Mouse (Mus musculus) telencephalon, adult 2 months (tissue): ENCODE measurements at regions not wholly inside any gene's neighbourhood (a gene's known extent, or its start where the extent isn't known, plus 50 kb on each side); places are given as distances from the start of the nearest gene placed in this dataset.
"Not testable (repeated sequence)": the region's sequence is repeated elsewhere in the genome, so short reads cannot be mapped to it uniquely, and the experiment has no call there.

Experiments
- DNase-seq: peaks from one replicate; pipeline ENCODE4 v3.0.0-alpha.2; 2011; ENCODE audit warnings: low read depth, low spot score

DNA sequence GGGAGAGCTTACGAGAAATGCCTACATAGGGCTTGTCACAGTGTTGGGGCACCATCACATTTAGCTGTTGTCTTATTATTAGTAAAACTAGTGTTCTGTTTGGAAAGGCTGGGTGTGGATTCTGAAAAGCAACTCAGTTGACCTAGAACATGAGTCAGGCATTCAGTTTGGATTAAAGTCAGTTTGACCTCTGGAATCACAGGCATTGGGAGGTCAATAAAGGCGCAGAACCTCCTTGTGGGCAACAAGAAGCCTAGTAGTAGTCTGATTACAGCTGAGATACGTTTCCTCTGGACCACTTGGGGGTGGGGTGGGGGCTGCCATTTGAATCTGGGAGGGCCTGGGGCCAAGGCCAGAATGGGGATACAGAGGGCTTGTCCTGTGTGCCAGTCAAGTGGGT is 52.1 kb upstream of the Map3k1 start:
- DNase-seq: no peak

GRCm38 (mm10) chr13:111862316-111862715 is 53.5 kb upstream of the Map3k1 start:
- DNase-seq: no peak

- no peak for DNase-seq
Measured at GRCm38 (mm10) chr13:111865956-111866355, 57.2 kb upstream of the Map3k1 start.

GRCm38 (mm10) chr13:111867261-111867660 is 58.5 kb upstream of the Map3k1 start:
- DNase-seq: no peak

DNA sequence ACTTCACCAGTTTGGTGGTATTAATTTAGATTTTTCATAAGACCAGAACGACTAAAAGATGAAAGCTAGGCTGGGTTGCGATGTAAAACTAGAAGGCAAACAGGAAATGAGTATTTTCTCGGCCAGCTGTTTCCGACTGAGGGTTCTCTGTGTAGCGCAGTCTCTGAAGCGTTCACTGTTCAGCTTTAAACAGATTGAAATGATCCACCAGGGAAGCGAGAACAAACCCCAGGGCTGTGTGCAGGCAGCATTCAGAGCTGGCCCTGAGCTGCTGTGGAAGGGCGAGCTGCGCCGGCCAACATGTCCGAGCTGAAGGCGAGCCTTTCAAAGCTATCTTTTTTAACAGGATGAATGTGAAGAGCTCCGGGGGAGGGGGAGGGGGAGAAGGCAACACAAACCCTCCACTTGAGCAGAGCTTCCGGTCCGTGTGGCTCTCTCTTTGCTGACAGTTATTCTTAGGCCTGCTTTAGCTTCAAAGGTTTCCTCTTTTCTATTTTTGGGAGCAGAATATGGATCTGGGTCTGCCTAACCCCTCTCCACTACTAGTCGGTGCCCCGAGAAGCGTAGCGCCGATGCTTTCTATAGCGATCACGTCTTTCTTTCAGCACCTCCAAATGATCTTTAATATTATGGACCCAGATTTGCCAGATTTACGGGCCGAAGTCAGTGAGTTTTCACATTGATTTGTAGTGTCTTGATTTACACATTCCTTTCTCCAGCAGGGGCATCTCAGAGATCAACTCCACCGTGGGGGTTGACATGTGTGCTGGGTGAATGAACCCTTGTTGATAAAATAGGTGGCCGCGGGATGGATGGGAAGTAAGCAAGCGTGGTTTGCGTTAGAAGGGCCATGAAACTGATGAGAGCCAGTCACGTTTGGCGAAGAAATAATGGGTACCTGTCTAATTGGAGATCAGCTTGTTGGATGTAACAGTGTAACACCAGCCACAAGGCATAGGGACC is 59.3 kb upstream of the Map3k1 start:
- peak; percentile 29 for DNase-seq

GRCm38 (mm10) chr13:111868947-111869346 is 60.2 kb upstream of the Map3k1 start:
- DNase-seq: no peak

- DNase-seq: peak; percentile 64
Measured at GRCm38 (mm10) chr13:111869771-111870437, 61.1 kb upstream of the Map3k1 start.

DNA sequence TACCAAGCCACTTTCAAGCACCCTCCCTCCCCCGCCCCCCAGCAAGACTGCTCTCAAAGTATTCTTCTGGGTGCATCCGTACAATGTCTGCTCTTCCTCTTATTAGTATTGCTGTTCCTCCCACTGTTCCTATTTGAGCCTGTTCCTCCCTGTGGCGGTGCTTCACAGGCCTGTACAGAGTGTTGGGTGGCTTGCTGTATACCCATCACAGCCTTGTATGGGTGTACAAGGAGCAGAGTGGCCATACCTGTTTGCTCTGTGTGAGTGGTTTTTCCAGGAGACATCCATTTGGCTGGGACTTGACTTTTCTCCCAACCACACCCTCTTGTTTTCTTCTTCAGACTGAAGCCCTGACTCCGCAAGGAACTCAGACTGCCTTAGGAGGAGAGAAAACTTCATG is 61.7 kb upstream of the Map3k1 start:
- DNase-seq: no peak

DNA sequence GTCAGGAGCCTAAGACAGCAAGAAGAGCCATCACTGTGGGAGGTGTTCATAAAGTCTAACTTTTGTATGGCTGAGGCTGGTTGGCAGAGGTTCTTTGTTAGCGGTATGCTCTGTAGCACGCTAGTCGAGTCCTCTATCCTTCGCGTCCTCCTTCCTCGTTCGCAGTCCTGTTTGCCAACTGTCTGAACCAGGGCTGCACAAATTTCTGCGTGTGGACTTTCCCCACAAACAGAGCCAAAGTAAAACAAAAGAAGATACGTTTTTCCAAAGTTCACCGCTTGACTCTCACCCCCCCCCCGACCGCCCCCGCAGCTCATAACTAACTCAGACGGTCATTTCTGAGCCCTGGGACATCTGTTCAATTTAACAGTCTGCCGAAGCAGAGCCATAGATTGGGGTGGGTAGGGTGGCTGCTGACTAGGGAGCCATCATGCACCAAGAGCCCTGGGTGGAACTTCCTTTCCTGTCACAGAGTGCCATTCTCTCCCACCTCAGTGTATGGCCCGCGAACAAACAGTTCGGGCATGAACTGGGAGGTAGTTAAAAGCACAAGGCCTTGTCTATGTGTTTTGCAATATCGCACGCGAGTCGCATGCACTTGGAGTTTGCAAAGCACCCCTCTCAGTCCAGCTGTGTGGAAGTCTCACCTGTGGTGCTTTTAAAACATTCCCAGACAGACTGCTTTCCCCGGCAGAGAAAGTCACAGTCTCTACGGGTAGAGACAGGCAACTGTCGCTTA is 63.0 kb upstream of the Map3k1 start:
- DNase-seq: no peak

- DNase-seq: no peak
Measured at GRCm38 (mm10) chr13:111874330-111874729, 65.5 kb upstream of the Map3k1 start.

DNA sequence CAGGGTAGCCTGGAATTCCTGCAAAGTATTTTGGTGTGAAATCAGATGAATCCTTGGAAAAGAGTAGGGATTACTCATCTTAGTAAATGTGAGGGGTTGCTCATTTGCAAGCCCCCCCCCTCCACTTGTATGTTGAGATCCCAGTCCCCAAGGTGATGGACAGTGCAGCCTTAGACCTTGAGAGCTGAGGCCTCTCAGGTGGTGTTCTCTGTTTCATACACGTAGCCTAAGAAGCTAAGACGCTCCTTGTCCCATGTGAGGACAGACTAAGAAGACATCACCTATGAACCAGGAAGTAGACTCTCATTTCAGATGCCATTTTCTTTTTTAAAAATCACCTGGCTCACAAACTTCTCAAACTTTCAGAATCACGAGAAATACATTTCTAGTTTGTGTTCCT is 67.6 kb upstream of the Map3k1 start:
- DNase-seq: no peak

GRCm38 (mm10) chr13:111876847-111877246 is 68.1 kb upstream of the Map3k1 start:
- DNase-seq: no peak

DNA sequence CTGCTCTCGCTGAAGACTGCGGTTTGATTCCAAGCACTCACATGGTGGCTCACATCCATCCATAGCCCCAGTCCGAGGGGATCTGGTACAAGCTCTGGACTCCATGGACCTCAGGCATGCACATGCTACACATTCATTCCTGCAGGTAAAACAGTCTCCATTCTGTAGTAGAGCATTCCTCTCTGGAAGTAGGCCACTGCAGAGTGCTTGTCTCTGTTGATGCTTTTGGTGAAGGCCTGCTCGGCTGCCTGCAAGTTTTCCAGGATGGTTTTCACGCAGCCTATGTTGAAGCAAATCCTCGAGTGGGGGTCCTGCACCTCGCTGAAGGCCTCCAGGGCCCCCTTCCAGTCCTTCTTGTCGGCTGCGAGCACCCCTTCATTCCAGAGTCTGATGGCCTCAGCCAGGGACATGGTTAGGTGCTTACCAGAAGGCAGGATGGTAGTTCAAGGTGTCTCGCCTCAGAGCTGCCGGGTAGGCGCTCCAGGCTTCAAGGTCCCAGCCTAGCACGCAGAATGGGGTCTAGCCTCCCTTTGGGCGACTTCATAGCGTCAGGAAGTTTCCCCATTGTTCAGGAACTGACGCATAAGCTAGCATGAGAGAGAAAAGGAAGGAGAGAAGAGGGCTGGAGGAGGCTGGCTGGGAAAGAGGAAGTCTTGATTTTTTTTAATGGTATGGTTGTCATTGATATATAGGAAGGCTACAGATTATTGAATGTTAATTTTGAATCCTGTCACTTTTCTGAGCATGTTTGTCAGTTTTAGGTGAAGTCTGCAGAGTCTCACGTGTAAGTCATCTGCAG is 75.2 kb upstream of the Map3k1 start:
- not testable (repeated sequence) for DNase-seq

DNA sequence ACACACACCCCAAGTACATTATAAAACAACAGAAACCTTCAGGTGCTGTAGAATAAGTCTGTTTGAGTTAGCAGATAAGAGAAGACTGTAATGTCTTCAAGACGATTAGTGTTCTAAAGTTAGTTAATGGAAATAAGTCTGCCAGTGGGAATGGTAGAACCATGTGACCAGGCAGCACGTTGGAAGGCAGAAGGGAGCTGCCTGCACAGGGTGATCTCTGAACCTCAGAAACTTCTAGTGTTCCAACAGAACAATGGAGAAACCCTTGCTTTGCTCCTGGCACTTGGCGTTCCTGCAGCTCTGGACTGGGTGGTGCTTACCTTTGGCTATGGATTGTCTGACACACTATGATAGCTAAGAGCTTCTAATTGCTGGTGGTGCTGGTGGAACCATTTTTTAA is 82.0 kb upstream of the Map3k1 start:
- DNase-seq: no peak

DNA sequence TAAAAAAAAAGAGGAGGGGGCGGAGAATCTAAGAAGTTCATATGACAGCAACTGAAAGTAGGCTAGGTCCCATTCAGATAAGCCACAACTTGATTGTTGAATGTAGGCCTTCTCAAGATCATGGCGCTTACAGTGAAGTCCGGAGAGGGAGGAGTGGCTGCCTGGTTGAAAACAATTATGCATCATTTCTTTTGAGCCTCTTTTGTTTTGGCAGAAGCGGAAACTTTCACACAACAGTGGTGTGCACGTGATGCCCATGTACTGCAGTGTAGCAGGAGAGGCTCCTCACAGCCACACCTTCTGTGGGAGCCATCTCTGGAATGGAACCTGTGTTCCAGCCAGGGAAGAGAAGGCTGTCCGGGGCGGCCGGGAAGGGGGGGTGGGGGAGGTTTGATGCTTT is 83.3 kb upstream of the Map3k1 start:
- DNase-seq: no peak

DNA sequence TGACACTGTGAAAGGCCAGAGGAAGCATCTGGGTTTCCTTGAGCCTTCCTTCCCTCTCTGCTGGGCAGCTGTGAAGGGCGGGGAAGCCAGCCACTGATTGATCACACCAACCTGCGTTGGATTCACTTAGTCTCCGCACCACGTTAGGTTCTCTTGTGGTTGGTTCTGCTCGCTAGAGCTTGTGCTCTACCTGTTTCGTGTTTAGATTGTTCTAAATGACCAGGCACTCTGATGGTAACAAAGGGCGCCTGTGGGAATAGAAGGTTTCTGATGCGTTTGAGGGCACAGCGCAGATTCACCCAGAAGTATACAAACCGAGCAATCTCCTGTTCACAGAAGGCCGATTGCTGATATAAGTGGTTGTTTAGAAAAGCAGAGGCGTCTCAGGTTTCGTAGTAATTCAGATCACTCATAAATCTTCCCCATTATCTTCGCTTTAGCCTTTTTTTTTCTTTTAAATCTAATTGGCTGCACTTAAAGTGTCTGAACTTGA is 84.5 kb upstream of the Map3k1 start:
- no peak for DNase-seq

DNA sequence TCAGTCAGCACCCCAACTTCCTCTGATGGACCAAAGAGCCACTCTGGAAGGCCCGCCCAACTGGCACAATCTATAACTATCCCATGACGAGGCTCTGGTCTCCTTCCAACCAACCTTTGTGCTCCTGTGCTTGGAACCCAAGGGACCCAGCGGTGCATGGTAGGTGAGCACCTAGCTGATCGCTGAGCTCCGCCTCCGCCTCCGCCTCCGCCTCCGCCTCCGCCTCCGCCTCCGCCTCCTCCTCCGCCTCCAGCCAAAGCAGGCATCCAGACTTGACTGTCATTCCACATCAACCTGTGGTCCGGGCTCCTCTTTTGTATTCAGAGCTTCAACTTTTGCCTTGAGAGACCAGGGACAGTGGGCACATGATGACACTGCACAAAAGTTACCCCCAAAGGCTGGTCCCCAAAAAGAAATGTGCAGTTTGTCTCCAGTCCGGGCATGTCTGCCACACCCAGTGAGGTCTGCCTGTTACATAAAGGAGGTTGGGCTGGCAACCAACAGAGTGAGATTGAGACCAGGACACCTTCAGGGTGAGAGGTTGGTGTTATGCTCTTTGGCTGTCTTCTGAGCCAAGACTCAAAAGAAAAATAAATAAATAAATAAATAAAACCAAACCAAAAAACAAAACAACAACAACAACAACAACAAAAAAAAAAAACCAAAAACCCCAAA is 86.1 kb upstream of the Map3k1 start:
- no peak for DNase-seq

DNA sequence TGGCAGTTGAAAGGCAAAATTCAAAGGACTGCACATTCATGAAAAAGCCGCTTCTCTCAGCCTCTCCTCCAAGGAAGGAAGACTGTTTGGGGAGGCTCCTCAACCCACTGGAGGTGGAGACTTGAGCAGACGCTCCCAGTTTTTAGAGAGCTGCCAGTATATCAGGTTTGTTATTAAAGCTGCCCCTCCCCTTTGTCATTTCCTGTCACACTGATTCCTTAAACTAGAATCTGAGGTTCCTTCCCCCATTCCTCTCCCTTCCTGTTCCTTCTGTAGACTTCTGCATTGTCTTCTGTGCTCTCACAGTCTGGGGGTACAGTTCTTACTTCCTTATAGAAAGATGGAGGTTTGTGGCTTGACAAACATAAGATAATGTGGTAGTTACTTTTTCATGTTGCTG is 87.5 kb upstream of the Map3k1 start:
- DNase-seq: peak; percentile 10

GRCm38 (mm10) chr13:111903361-111903760 is 94.6 kb upstream of the Map3k1 start:
- no peak for DNase-seq

GRCm38 (mm10) chr13:111903931-111904330 is 95.1 kb upstream of the Map3k1 start:
- DNase-seq: no peak
